Mouse (Mus musculus) myocyte (in vitro differentiated cells): ENCODE measurements at regions not wholly inside any gene's neighbourhood (a gene's known extent, or its start where the extent isn't known, plus 50 kb on each side); places are given as distances from the start of the nearest gene placed in this dataset.

Source experiments
- H3K27me3 ChIP-seq: one replicate; pipeline ENCODE4 v1.6.1; 2011; ENCODE audit not compliant: control insufficient read depth, insufficient read depth, insufficient read length
- H3K36me3 ChIP-seq: one replicate; pipeline ENCODE4 v1.6.1; 2011; ENCODE audit not compliant: control insufficient read depth, insufficient read depth
- H3K4me2 ChIP-seq: one replicate; pipeline ENCODE4 v1.6.1; 2011; ENCODE audit warnings: low read depth, control low read depth
- H3K4me3 ChIP-seq: one replicate; pipeline ENCODE4 v1.5.1; 2011; ENCODE audit warnings: mild to moderate bottlenecking, control low read depth, moderate library complexity
- H3K79me2 ChIP-seq: one replicate; pipeline ENCODE4 v1.6.1; 2011; ENCODE audit not compliant: control insufficient read depth, insufficient read depth
- H3ac ChIP-seq: one replicate; pipeline ENCODE4 v1.6.1; 2011; ENCODE audit not compliant: control insufficient read depth, insufficient read length
- CEBPB ChIP-seq: IDR thresholded peaks from 2 replicates; pipeline ENCODE4 v1.6.1; 2011; ENCODE audit warnings: mild to moderate bottlenecking, moderate library complexity; ENCODE audit not compliant: poor library complexity, insufficient read depth, severe bottlenecking
- E2F4 ChIP-seq: IDR thresholded peaks from one replicate; pipeline ENCODE4 v1.6.1; 2011; ENCODE audit warnings: mild to moderate bottlenecking, control low read depth, moderate library complexity; ENCODE audit not compliant: insufficient read depth
- MAX ChIP-seq: IDR thresholded peaks from one replicate; pipeline ENCODE4 v1.6.1; 2011; ENCODE audit warnings: low read depth, mild to moderate bottlenecking, control low read depth
- MYOD1 ChIP-seq, 3 experiments: IDR thresholded peaks; one replicate each; pipeline ENCODE4 v1.6.1; 2011; ENCODE audit warnings: control low read depth in 2 of 3, low read depth in 2 of 3, mild to moderate bottlenecking in 2 of 3, moderate library complexity in 1 of 3; ENCODE audit not compliant: insufficient read length in 2 of 3, control insufficient read depth in 1 of 3
- MYOG ChIP-seq, 3 experiments: IDR thresholded peaks; one replicate each; pipeline ENCODE4 v1.6.1; 2011; ENCODE audit warnings: control low read depth in 2 of 3, low read depth in 2 of 3, mild to moderate bottlenecking in 2 of 3; ENCODE audit not compliant: insufficient read length in 2 of 3, control insufficient read depth in 1 of 3, insufficient read depth in 1 of 3
- POLR2A ChIP-seq: IDR thresholded peaks from one replicate; pipeline ENCODE4 v1.6.1; 2011; ENCODE audit warnings: low read depth, mild to moderate bottlenecking, control low read depth, moderate library complexity; ENCODE audit not compliant: insufficient read length
- POLR2AphosphoS2 ChIP-seq: IDR thresholded peaks from one replicate; pipeline ENCODE4 v1.6.1; 2011; ENCODE audit warnings: low read depth, control low read depth; ENCODE audit not compliant: insufficient read length
- REST ChIP-seq: IDR thresholded peaks from one replicate; pipeline ENCODE4 v1.6.1; 2011; ENCODE audit warnings: mild to moderate bottlenecking, control low read depth, moderate library complexity; ENCODE audit not compliant: insufficient read depth, insufficient read length
- SRF ChIP-seq: IDR thresholded peaks from one replicate; pipeline ENCODE4 v1.6.1; 2011; ENCODE audit warnings: low read depth; ENCODE audit not compliant: control insufficient read depth, insufficient read length
- TCF12 ChIP-seq: IDR thresholded peaks from one replicate; pipeline ENCODE4 v1.6.1; 2011; ENCODE audit warnings: mild to moderate bottlenecking, control low read depth; ENCODE audit not compliant: poor library complexity, insufficient read depth, severe bottlenecking
- TCF3 ChIP-seq: IDR thresholded peaks from one replicate; pipeline ENCODE4 v1.6.1; 2011; ENCODE audit warnings: low read depth, control low read depth; ENCODE audit not compliant: insufficient read length
- USF1 ChIP-seq: IDR thresholded peaks from one replicate; pipeline ENCODE4 v1.6.1; 2011; ENCODE audit warnings: low read depth, mild to moderate bottlenecking, control low read depth, moderate library complexity

DNA sequence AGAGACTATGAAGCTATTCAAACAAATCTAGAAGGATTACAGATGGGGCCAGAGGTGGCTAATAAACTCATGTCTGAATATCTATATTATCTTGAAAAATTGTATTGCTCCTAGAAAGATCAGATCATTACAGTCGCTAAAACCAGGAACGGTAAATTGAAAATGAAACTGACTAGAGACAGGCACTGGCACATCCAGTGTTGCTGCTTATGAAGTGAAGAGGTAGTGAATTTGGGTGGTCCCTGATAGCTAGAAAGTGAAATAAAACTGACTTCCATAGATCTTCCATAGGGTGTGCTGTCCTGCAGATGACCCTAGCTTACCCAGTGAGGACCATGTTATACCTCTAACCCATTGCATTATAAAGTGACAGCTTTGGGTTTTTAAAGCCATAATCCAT lies 251.6 kb downstream of the Lipi start:
- H3K4me2 ChIP-seq, result no peak overlapping the region
- no peaks in the 10 kb centered on the region for H3K79me2 ChIP-seq
- no peaks in the 10 kb centered on the region for H3K36me3 ChIP-seq
- H3ac ChIP-seq, result no peak overlapping the region
- H3K27me3 ChIP-seq, result no peaks in the 10 kb centered on the region
- no peak for TF ChIP-seq POLR2AphosphoS2
- TF ChIP-seq POLR2A, result no peak
- no peak for TF ChIP-seq CEBPB
- no peak for TF ChIP-seq MYOG (IDR thresholded peaks at IDR 0.05; ENCODE audit: control insufficient read depth in 1 of 3, insufficient read depth in 1 of 3, insufficient read length in 2 of 3, low read depth in 2 of 3)
- TF ChIP-seq E2F4, result no peak
- H3K4me3 ChIP-seq, result no peak overlapping the region

GRCm38 (mm10) chr16:75333750-75334149 lies 252.1 kb downstream of the Lipi start:
- H3K4me2 ChIP-seq, result no peak overlapping the region
- no peak overlapping the region for H3K4me3 ChIP-seq
- no peak overlapping the region for H3ac ChIP-seq
- TF ChIP-seq TCF3 (no peak), POLR2A (no peak), E2F4 (no peak), CEBPB (no peak), MYOG (IDR thresholded peaks at IDR 0.05; ENCODE audit: control insufficient read depth in 1 of 3, insufficient read depth in 1 of 3, insufficient read length in 2 of 3, low read depth in 2 of 3) (no peak), POLR2AphosphoS2 (no peak)
- no peaks in the 10 kb centered on the region for H3K36me3 ChIP-seq
- H3K27me3 ChIP-seq, result no peaks in the 10 kb centered on the region
- H3K79me2 ChIP-seq, result no peaks in the 10 kb centered on the region

DNA sequence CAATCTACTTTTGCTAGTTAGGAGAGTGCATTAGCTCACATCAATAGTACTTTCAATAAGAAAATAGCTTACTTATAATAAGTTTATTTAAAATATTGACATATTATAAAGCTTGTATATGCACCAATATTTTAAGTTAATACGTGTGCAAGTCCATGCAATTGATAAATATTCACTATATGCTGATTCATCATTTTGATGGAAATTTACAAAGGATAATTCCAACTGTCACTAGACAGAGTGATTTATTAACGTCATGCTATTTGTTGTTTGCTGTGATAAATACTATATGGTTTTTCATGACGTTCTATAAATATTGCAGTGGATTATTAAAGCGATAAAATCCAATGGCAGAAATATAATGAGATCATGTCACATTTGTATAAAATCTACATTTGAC lies 253.0 kb downstream of the Lipi start:
- Histone ChIP-seq H3K4me2 (no peak overlapping the region), H3K36me3 (no peaks in the 10 kb centered on the region), H3K79me2 (no peaks in the 10 kb centered on the region), H3K4me3 (no peak overlapping the region), H3ac (no peak overlapping the region), H3K27me3 (no peaks in the 10 kb centered on the region)
- TF ChIP-seq MYOG (IDR thresholded peaks at IDR 0.05; ENCODE audit: control insufficient read depth in 1 of 3, insufficient read depth in 1 of 3, insufficient read length in 2 of 3, low read depth in 2 of 3) (no peak), REST (no peak), POLR2A (no peak), E2F4 (no peak), TCF12 (no peak), MAX (no peak), USF1 (no peak), TCF3 (no peak), MYOD1 (IDR thresholded peaks at IDR 0.05; ENCODE audit: control insufficient read depth in 1 of 3, insufficient read length in 2 of 3, low read depth in 2 of 3) (no peak), POLR2AphosphoS2 (no peak), SRF (no peak), CEBPB (no peak)

DNA sequence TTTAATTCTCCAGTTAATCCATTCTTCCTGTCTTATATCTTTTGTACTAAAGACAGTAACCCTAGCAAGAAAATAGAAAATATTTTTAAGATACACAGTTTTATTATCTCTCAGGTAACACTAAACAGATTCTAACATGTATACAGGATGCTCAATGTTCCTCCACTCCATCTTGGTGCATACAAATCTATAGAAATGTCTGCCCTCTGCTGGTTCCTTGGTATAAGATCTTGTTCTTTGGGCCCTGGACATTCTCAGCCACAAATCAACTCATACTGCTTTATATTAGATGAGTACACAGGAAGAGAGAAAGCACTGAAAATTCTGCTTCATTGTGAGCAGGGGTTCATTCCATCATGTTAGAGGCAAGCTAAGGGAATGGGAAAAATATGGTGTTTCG lies 260.6 kb downstream of the Lipi start:
- Histone ChIP-seq H3K79me2 (no peaks in the 10 kb centered on the region), H3K4me3 (no peak overlapping the region), H3ac (no peak overlapping the region), H3K36me3 (no peaks in the 10 kb centered on the region), H3K27me3 (no peaks in the 10 kb centered on the region), H3K4me2 (no peak overlapping the region)
- TF ChIP-seq USF1 (no peak), POLR2AphosphoS2 (no peak), CEBPB (no peak), SRF (no peak), MYOG (IDR thresholded peaks at IDR 0.05; ENCODE audit: control insufficient read depth in 1 of 3, insufficient read depth in 1 of 3, insufficient read length in 2 of 3, low read depth in 2 of 3) (no peak)

DNA sequence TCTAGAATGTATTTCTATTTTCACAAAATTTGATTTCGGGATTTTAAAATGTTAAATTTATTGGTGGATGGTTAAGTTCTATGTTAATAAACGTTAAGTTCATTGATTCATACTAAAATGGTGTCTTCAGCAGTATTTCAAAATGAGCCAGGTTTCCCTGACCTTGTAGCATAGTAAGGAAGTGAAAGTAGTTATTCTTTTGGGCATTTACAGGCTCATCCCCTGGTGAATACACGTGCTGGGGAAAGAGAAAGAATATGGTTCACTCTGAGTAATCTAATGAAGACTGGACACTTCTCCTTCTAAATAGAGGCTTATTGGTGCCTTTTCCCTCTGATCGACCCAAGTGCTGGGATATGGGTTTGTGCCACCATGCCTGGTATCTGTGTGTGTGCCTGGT lies 281.1 kb downstream of the Lipi start:
- Histone ChIP-seq H3K4me3 (no peak overlapping the region), H3ac (no peak overlapping the region), H3K79me2 (no peaks in the 10 kb centered on the region), H3K36me3 (no peaks in the 10 kb centered on the region), H3K4me2 (no peak overlapping the region), H3K27me3 (no peaks in the 10 kb centered on the region)
- TF ChIP-seq TCF12 (no peak), MYOG (IDR thresholded peaks at IDR 0.05; ENCODE audit: control insufficient read depth in 1 of 3, insufficient read depth in 1 of 3, insufficient read length in 2 of 3, low read depth in 2 of 3) (no peak), MYOD1 (IDR thresholded peaks at IDR 0.05; ENCODE audit: control insufficient read depth in 1 of 3, insufficient read length in 2 of 3, low read depth in 2 of 3) (no peak), POLR2AphosphoS2 (no peak), USF1 (no peak), MAX (no peak), SRF (no peak), POLR2A (no peak), REST (no peak), E2F4 (no peak)

DNA sequence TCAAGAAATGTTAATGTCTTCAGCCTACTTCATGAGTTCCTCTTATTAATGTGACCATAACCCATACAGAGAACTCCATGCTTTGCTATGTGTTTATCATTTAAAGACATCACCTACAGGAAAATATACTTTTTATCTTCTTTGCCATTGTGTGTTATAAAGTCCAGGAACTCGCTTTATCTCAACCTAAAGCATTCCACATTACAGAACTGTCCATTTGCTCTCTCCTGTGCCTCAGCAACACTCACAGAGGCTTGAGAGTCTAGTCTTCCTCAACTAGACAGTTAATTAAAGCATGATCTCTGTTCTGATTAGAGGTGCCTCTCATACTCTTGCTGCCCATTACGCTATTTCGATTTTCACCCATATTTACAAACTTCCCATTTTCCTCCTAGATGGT lies 288.4 kb downstream of the Lipi start:
- H3K36me3 ChIP-seq, result no peaks in the 10 kb centered on the region
- no peaks in the 10 kb centered on the region for H3K27me3 ChIP-seq
- no peak for TF ChIP-seq CEBPB
- TF ChIP-seq POLR2A, result no peak
- TF ChIP-seq POLR2AphosphoS2, result no peak
- no peak for TF ChIP-seq MYOG (IDR thresholded peaks at IDR 0.05; ENCODE audit: control insufficient read depth in 1 of 3, insufficient read depth in 1 of 3, insufficient read length in 2 of 3, low read depth in 2 of 3)
- TF ChIP-seq TCF3, result no peak
- no peak for TF ChIP-seq USF1
- TF ChIP-seq MAX, result no peak
- TF ChIP-seq SRF, result no peak
- TF ChIP-seq MYOD1 (IDR thresholded peaks at IDR 0.05; ENCODE audit: control insufficient read depth in 1 of 3, insufficient read length in 2 of 3, low read depth in 2 of 3), result no peak
- TF ChIP-seq REST, result no peak
- TF ChIP-seq E2F4, result no peak
- H3K4me2 ChIP-seq, result no peak overlapping the region
- H3ac ChIP-seq, result no peak overlapping the region
- no peak overlapping the region for H3K4me3 ChIP-seq
- no peaks in the 10 kb centered on the region for H3K79me2 ChIP-seq
